Mouse (Mus musculus) embryonic fibroblast, embryonic 13.5 days (primary cell): ENCODE measurements at regions not wholly inside any gene's neighbourhood (a gene's known extent, or its start where the extent isn't known, plus 50 kb on each side); places are given as distances from the start of the nearest gene placed in this dataset.

Experiments
- CTCF ChIP-seq: IDR thresholded peaks from 2 replicates; pipeline ENCODE4 v1.5.1; 2011; ENCODE audit warnings: mild to moderate bottlenecking, control low read depth, low read length, moderate library complexity, borderline replicate concordance; ENCODE audit not compliant: insufficient read depth
- POLR2A ChIP-seq: IDR thresholded peaks from 2 replicates; pipeline ENCODE4 v1.6.1; 2011; ENCODE audit warnings: low read depth, mild to moderate bottlenecking, control low read depth, low read length, moderate library complexity

GRCm38 (mm10) chr10:43658226-43658593 lies 80.1 kb downstream of the Cd24a start:
- TF ChIP-seq CTCF (no peak), POLR2A (no peak)
